Mouse (Mus musculus) left cerebral cortex, adult 2 months (tissue): ENCODE results near the gene Ass1. TPM values are rescaled to one million over a fixed set of nuclear protein-coding genes. Genes with fewer than 3 reads are reported as not detected.

Source experiments
- DNase-seq, 2 experiments: peaks; one replicate each; pipeline ENCODE4 v3.0.0; 2021 to 2022; ENCODE audit warnings: low spot score in 2 of 2, mixed read lengths in 1 of 2; ENCODE audit errors: extremely low spot score in 1 of 2
- H3K27ac ChIP-seq: fragments of 200-600 bp; 2 replicates; pipeline ENCODE4 v1.8.1; 2022
- H3K4me3 ChIP-seq: fragments of 200-600 bp; 2 replicates; pipeline ENCODE4 v1.8.1; 2022
- CTCF ChIP-seq: fragments of 200-600 bp; IDR thresholded peaks from 2 replicates; pipeline ENCODE4 v1.8.1; 2022; ENCODE audit warnings: antibody characterized with exemption, mild to moderate bottlenecking, moderate library complexity
- intact Hi-C: fragments of 180-260 bp; cut with DNase I; formaldehyde crosslinking; loops from one replicate; pipeline ENCODE4 v1.15.1; 2025
- total RNA-seq, 2 experiments: library from RNA; stranded (reverse); gene quantifications; 2 replicates each; pipeline ENCODE4 v1.2.3; 2021

Gene Ass1
- total RNA-seq, 2 experiments from 2014 or later, result 27.7 to 27.8 TPM

GRCm38 (mm10) chr2:31473941-31474340 is 3.9 kb downstream of the Ass1 start:
- peak; percentile 41 for TF ChIP-seq CTCF
- Histone ChIP-seq H3K4me3 (no peak overlapping the region), H3K27ac (no peak overlapping the region)
- DNase-seq, result no peak
- intact Hi-C loops, result no loop called here

- no peak overlapping the region for H3K4me3 ChIP-seq
- no peak for DNase-seq
- intact Hi-C loops, result no loop called here
- TF ChIP-seq CTCF, result no peak
- no peak overlapping the region for H3K27ac ChIP-seq
Measured at GRCm38 (mm10) chr2:31474686-31475085, 4.7 kb downstream of the Ass1 start.

DNA sequence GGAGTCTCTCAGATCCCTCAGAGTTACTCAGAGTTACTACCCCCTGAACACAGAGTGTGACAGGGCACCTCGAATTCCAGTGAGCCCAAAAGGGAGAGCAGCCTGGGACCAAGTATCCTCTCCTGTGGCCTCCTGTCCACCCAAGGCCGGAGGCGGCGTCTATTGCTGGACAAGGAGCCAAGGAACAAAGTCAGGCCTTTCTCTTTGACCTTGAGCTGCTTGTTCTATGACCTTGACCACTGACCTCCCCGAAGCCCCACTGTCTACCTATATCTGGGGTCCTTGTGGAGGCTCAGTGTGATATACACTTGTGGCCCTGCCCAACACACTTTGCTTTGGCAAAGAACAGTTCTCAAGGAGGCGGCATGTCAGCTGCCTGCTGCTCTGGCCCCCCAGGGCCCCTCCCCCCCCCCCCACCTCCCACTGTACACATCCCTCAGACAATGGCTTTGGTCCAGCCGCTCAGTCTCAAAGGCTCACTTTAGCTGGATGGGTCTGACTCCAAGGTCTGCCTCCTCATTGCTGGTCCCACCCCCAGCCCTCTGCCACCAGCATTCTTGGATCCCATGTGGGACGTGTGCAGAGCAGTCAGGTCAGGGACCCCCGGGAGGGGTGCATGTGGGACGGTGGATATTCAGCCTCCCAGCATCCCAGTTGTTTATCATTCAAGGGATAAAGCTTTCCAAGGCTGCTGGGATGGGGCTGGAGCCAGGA is 6.3 kb downstream of the Ass1 start:
- Histone ChIP-seq H3K4me3 (no peak overlapping the region), H3K27ac (no peak overlapping the region)
- intact Hi-C loops, result no loop called here
- TF ChIP-seq CTCF, result no peak
- no peak for DNase-seq

DNA sequence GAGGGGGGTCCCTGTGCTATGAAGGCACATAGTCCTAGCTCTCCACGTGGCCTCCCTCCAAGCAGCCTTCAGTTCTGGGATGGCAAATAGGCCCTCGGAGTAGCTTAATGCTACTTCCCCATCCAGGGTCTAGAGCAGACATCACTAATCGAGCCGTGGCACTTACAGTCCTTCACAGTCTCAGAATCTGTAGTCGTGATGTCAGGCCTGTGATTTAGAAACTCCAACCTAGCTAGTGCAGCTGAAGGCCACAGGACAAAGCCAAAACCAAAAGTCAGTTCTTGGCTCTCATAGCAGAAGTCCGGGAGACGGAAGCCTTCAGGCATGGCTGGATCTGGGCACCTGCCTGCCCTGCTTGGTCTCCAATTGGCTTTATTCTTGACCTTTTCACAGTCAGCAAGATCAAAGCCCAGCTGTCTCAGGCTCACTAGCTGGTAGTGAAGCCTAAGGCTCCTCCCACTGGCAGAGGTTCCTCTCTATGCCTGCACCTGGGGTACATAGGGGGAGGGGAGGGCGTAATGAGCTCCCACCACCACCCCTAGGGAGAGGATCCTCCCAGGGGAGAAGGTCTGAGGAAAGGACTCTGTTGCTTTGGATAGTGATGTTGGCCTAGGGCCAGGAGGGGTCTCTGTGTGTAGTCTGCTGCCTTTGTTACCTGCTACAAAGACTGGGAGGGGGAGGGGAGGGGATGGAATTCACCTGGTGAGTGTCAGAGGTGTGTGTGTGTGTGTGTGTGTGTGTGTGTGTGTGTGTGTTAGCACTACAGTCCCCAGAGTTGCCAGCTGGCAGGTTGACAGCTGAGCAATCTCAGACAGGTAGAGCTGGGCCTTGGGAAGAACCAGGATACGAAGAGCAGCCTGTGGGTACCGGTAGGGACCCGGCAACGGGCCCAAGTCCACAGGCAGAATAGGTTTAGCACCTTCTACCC is 7.5 kb downstream of the Ass1 start:
- no peak overlapping the region for H3K27ac ChIP-seq
- intact Hi-C loops, result no loop called here
- DNase-seq, result no peak
- TF ChIP-seq CTCF, result no peak
- no peak overlapping the region for H3K4me3 ChIP-seq

- Histone ChIP-seq H3K4me3 (no peak overlapping the region), H3K27ac (no peak overlapping the region)
- intact Hi-C loops, result loop anchor here (1.0 to 10.0 kb wide), 3 partner anchors 172 to 432 kb away; no protein-coding TSS in a partner anchor
- peak; percentile 85 to 89 for DNase-seq
- TF ChIP-seq CTCF, result peak; percentile 95
Measured at GRCm38 (mm10) chr2:31482914-31483575, 13.0 kb downstream of the Ass1 start.

DNA sequence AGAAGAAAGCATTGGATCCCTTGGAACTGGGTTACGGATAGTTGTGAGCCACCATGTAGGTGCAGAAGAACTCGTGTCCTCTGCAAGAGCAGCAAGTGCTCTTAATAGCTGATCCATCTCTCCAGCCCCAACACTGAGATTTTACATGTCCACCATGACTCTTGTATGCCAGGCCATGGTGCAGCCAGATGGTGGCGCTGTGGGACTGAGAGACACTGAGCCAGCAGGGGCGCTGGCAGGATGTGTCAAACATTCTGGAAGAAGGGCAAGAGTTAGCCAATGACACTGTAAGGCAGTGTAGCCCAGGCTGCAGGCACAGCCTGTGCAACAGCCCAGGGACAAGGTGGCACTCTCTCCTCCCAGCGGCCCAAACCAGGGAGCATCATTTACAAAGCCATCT is 14.2 kb downstream of the Ass1 start:
- Histone ChIP-seq H3K27ac (no peak overlapping the region), H3K4me3 (no peak overlapping the region)
- peak; percentile 69 to 80 for DNase-seq
- peak; percentile 87 for TF ChIP-seq CTCF
- intact Hi-C loops, result loop anchor here (5.0 to 10.0 kb wide), 2 partner anchors 303 to 431 kb away; no protein-coding TSS in a partner anchor

GRCm38 (mm10) chr2:31489166-31489565 is 19.2 kb downstream of the Ass1 start:
- no peak for TF ChIP-seq CTCF
- intact Hi-C loops, result loop anchor here (10.0 kb wide), 1 partner anchor 426 kb away; no protein-coding TSS in a partner anchor
- Histone ChIP-seq H3K4me3 (no peak overlapping the region), H3K27ac (no peak overlapping the region)
- no peak for DNase-seq

GRCm38 (mm10) chr2:31490556-31490955 is 20.5 kb downstream of the Ass1 start:
- intact Hi-C loops, result no loop called here
- TF ChIP-seq CTCF, result no peak
- no peak overlapping the region for H3K4me3 ChIP-seq
- H3K27ac ChIP-seq, result no peak overlapping the region
- no peak for DNase-seq

DNA sequence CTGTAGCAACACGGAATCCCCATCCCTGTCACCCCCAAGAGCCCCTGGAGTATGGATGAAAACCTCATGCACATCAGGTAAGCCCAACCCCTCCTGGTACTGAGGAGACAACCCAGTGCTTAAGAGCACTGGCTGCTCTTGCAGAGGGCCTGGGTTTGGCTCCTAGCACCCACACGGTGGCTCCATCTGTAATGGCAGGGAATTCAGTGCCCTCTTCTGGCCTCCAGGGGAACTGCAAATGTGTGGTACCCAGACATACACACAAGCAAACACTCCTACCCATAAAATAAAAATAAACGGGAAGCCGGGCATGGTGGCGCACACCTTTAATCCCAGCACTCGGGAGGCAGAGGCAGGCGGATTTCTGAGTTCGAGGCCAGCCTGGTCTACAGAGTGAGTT is 22.3 kb downstream of the Ass1 start:
- intact Hi-C loops, result no loop called here
- DNase-seq, result no peak
- no peak overlapping the region for H3K27ac ChIP-seq
- peak; percentile 5; the same call in 1 of the 2 replicates for TF ChIP-seq CTCF
- H3K4me3 ChIP-seq, result no peak overlapping the region

DNA sequence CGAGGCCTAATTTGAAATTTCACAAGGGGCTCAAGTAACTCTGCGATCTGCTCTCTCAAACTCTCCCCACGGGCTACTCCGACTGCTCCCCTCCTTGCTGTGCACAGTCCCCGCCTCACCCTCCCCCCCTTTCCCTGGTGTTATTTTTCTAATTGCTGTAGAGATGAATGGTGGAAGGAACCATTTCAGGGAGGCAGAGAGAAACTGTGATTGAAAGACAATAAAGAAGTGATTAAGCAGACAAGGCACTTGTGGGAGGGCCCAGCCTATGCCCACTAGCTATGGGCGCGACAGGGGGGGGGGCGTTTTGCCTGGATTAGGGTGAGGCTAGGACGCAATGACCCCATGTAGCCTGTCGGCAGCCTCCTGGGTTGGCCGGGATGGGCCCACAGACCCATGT is 23.2 kb downstream of the Ass1 start:
- Histone ChIP-seq H3K27ac (no peak overlapping the region), H3K4me3 (no peak overlapping the region)
- no peak for DNase-seq
- TF ChIP-seq CTCF, result no peak
- intact Hi-C loops, result no loop called here

DNA sequence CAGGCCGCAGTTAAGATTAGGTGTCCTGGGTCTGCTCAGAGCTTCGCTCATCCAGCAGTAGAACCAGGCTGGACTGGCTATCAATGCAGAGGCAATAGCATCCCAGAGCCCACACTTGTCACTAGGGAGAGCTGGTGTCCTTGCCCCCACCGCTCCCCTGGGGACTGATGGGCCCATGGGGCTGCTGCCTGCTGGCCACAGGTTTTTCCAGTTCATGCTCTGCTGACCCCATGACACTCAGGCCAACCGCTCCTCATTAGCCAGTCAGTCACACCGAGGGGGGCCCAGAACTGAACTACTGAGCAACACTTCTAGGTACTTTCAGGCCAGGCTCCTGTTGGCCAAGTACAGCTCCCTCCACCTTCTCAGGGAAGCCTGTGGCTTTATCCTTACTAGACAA is 24.3 kb downstream of the Ass1 start:
- Histone ChIP-seq H3K4me3 (no peak overlapping the region), H3K27ac (no peak overlapping the region)
- TF ChIP-seq CTCF, result no peak
- intact Hi-C loops, result no loop called here
- DNase-seq, result no peak

- Histone ChIP-seq H3K27ac (no peak overlapping the region), H3K4me3 (no peak overlapping the region)
- DNase-seq, result no peak
- intact Hi-C loops, result loop anchor here (5.0 kb wide), 1 partner anchor 77 kb away; the partner anchor contains the start of gene Fubp3
- TF ChIP-seq CTCF, result no peak
Measured at GRCm38 (mm10) chr2:31495046-31495476, 25.1 kb downstream of the Ass1 start.
